Mouse (Mus musculus) CH12.LX (cell line): ENCODE results near the gene Mfsd11.

Experiments used
- CTCF ChIP-seq, 2 experiments: IDR thresholded peaks in 1 of 2; conservative IDR thresholded peaks in 1 of 2; 2 replicates each; pipeline ENCODE4 v1.5.1; 2011 to 2012; ENCODE audit warnings: low read depth in 2 of 2, low read length in 2 of 2, improper control_type of control experiment in 1 of 2, inconsistent platforms in 1 of 2, mild to moderate bottlenecking in 1 of 2, moderate library complexity in 1 of 2
- EP300 ChIP-seq: IDR thresholded peaks from 2 replicates; pipeline ENCODE4 v1.6.1; 2011; ENCODE audit warnings: low read length, improper control_type of control experiment
- HCFC1 ChIP-seq: IDR thresholded peaks from 2 replicates; pipeline ENCODE4 v1.6.1; 2012; ENCODE audit warnings: low read depth, mild to moderate bottlenecking, inconsistent platforms, low read length, improper control_type of control experiment
- MAFK ChIP-seq: IDR thresholded peaks from 2 replicates; pipeline ENCODE4 v1.6.1; 2011; ENCODE audit warnings: low read length, improper control_type of control experiment; ENCODE audit not compliant: insufficient replicate concordance
- MAX ChIP-seq: IDR thresholded peaks from 2 replicates; pipeline ENCODE4 v1.6.1; 2011; ENCODE audit warnings: low read length, improper control_type of control experiment
- MEF2A ChIP-seq: IDR thresholded peaks from 2 replicates; pipeline ENCODE4 v1.6.1; 2014; ENCODE audit warnings: low read depth, mild to moderate bottlenecking, inconsistent platforms, low read length, improper control_type of control experiment, borderline replicate concordance
- MXI1 ChIP-seq: IDR thresholded peaks from 2 replicates; pipeline ENCODE4 v1.6.1; 2011; ENCODE audit warnings: mild to moderate bottlenecking, low read depth, low read length, improper control_type of control experiment
- TCF12 ChIP-seq: IDR thresholded peaks from 2 replicates; pipeline ENCODE4 v1.6.1; 2014; ENCODE audit warnings: low read depth, mild to moderate bottlenecking, inconsistent platforms, low read length, improper control_type of control experiment
- ZC3H11A ChIP-seq: IDR thresholded peaks from 2 replicates; pipeline ENCODE4 v1.6.1; 2012; ENCODE audit warnings: low read depth, mild to moderate bottlenecking, inconsistent platforms, low read length, improper control_type of control experiment

DNA sequence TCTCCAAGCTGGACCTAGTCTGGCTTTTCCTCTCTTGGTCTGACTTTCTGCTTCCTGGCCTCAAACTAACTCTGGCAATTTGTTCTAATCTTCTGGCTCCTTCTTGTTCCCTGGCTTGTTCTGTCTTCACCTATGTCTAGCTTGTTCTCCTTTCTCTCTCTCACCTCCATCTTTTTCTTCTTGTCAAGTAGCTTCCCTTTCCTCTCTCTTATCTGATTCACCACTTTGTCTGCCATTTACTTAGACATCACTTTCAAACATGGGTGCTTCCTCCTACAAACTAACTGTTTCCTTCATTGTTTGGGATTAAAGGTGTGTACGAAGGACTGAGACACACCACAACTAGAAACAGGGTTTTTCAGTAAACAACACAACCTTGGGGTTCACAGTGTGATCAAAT lies 17.3 kb upstream of the Mfsd11 start:
- no peak for TF ChIP-seq TCF12
- TF ChIP-seq EP300: no peak
- no peak for TF ChIP-seq MEF2A
- no peak for TF ChIP-seq CTCF (conservative IDR thresholded peaks at IDR 0.05 in 1 of 2, IDR thresholded peaks at IDR 0.05 in 1 of 2; ENCODE audit: low read depth in 2 of 2, low read length in 2 of 2)
- no peak for TF ChIP-seq HCFC1
- TF ChIP-seq ZC3H11A: no peak
- TF ChIP-seq MAX: no peak
- no peak for TF ChIP-seq MXI1
- no peak for TF ChIP-seq MAFK
